Mouse (Mus musculus) liver, embryonic 14.5 days (tissue): ENCODE measurements around the gene Smarcd3.

Experiments
- CTCF ChIP-seq: IDR thresholded peaks from 2 replicates; pipeline ENCODE4 v1.5.1; 2016; ENCODE audit warnings: antibody characterized with exemption, low read depth, control low read depth
- EP300 ChIP-seq: IDR thresholded peaks from 2 replicates; pipeline ENCODE4 v1.6.1; 2016; ENCODE audit warnings: antibody characterized with exemption, low read depth

GRCm38 (mm10) chr5:24649701-24650100 is 25.5 kb upstream of the Smarcd3 start:
- TF ChIP-seq CTCF = no peak
- TF ChIP-seq EP300 = no peak
